Mouse (Mus musculus) c-Kit-positive CD71-positive TER-119-negative erythroid progenitor cells, embryonic 14.5 days (primary cell): Measurements from ENCODE around the gene Fry.

ENCODE experiments used
- DNase-seq: peaks from one replicate; pipeline ENCODE4 v3.0.0-alpha.2; 2013; ENCODE audit warnings: low read depth

Fry gene

GRCm38 (mm10) chr5:150275314-150275713 lies 156.9 kb downstream of the Fry start:
- DNase-seq, result no peak

- no peak for DNase-seq
These were observed 158.2 kb downstream of the Fry start for GRCm38 (mm10) chr5:150276611-150277010.

- DNase-seq, result no peak
These were observed 160.9 kb downstream of the Fry start for GRCm38 (mm10) chr5:150279387-150279786.

DNA sequence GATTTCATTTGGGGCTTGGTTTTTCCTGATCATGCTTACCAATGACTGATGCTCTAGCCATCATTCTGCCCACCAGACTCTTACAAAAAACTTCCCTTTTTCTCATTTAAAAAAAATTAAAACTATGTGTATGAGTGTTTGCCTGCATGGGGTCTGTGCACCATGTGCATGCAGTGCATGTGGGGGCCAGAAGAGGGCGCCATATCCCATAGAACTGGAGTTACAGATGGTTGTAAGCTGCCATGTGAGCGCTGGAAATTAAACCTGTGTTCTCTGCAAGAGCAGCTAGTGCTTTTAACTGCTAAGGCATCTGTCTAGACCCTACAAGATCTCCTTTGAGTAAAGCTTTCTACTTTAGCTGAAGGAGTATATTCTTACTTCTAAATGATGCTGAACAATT lies 162.6 kb downstream of the Fry start:
- DNase-seq, result no peak

DNA sequence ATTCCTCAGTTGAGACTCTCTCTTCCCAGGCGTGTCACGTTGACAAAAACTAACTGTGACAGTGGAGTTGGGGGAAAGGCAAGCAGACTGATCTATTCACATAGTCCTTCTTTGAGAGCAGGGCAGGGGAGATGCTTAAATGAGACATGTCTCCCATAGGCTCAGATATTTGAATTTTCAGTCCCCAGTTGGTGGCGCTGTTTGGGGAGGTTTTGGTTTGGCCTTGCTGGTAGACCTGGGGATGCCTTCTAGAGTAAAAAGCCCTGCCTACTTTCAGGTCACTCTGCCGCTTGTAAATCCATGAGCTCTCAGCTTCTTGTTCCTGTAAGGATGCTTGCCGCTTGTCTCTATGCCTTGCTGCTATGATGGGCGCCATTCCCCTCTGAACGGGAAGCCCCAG lies 163.6 kb downstream of the Fry start:
- DNase-seq, result no peak

- no peak for DNase-seq
These were observed 169.5 kb downstream of the Fry start for GRCm38 (mm10) chr5:150287949-150288348.

DNA sequence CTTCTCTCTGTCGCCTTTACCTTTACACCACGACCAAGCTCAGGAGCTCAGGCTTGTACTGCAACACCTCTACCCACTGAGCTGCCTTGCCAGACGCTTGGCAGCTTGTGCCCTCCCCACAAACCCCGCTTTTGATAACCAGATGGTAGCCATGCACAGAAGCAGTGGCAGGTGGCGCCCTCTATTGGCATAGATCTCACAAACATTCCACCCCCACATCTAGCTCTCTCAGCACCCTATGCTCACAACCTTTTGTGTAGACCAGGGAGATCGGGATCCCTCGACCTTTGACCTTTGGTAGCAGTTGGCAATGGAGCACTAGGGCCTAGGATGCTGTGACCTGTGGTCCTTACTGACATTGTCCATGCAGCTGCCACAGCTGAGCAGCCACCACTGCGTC lies 171.2 kb downstream of the Fry start:
- peak; percentile 3 for DNase-seq

DNA sequence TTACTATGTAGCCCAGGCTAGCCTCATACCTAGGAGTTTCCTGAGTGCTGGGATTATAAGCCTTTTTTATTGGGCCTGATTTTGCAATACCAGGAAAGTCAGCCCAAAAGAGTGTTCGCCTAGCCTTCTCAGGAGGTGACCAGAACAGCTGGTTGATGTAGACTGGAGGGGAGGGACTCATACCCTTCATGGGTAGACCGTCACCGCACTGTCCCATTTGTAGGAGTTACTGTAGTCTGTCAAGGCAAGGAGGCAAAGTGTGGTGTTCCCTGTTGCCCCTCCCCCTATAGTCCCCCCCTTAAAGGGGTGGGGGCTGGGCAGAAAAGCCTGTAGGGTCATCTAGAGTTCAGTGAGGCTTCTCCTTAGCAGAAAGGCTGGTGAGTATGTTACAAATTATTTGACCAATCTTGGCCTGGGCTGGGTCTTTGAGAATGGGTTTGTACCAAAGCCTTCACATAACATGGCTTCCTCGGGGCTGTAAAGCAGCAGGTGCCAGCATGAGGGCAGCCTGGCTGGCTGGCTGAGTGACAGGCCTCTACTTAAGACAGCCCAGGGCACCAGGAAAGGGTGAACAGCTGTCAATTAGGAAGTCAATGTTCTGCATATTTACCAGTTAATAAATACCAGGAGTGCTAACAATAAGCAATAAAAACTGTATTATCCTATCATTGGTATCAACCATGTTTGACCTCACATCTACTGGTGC lies 172.2 kb downstream of the Fry start:
- DNase-seq, result no peak

DNA sequence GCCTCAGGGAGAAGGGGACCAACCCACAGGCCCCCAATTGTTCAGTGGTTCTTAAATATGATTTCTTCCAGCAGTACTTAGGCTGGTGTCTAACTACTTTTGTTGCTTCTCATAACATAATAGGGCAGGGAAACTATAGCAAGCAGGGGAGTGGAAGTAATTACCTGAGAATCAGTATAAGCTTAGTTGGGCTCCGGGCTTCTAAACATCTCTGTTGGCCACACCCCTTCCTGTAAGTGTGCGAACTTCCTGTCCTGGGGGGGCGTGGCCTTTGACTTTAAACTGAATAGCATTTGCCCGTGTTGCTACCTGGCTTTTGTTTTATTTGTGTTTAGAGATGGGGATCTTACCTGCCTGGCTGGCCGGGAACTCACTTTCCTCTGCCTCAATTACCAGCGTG lies 172.8 kb downstream of the Fry start:
- no peak for DNase-seq

DNA sequence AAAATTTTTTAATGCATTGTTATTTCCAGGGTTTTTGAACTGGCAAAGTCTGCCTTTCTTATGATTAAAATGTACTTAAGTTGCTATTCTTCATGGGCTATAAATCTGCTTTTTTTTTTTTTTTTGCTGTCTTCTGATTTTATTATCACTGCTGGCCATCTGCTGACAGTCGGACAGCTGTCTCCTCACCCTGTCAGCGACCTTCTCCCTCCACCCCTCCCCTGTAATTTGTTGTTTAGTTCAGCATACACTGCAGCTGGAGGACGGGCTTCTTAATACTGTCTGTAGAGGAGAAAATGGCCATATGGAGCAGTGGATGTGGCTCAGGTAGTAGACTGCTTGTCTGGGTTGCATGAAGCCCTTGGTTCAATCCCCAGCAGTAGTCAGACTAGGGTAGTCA lies 173.7 kb downstream of the Fry start:
- no peak for DNase-seq

DNA sequence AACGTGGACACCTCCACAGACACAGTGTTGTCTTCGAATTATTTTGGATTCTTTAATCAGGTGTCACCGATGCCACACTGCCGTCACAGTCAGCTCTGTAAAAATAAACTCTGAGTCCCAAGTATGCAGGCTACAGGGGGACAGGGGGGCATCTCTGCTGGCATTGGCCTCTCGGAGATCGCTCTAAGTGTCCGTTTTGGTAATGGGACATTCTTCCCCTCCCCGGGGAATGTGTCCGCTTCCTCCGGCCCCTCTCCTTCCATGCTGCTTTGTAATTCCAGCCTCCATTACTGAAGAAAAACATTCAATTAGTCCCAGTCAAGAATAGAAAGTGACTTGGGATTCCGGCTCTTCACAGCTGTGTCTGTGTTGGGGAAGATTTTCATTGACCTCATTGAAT lies 175.9 kb downstream of the Fry start:
- DNase-seq, result no peak

- no peak for DNase-seq
These were observed 176.7 kb downstream of the Fry start for GRCm38 (mm10) chr5:150295096-150295495.

GRCm38 (mm10) chr5:150298969-150299368 lies 180.5 kb downstream of the Fry start:
- DNase-seq, result no peak

DNA sequence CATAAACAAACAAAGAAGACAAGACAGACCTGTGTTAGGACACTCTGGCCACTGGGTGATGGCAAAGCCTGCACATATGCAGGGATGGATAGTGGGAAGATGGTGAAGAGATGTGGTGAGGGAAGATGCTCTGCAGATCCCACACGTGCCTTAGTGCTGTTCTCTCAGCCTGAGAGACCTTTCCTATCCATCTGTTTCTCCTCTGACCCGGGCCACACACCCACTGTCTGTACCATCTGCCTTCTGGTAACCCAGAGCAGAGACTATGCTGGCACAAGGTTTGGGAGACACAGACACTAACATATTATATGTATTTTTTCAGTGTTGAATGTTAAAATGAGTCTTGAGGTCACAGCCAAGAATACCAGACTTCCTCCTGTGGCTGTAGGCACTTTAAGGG lies 183.7 kb downstream of the Fry start:
- no peak for DNase-seq

DNA sequence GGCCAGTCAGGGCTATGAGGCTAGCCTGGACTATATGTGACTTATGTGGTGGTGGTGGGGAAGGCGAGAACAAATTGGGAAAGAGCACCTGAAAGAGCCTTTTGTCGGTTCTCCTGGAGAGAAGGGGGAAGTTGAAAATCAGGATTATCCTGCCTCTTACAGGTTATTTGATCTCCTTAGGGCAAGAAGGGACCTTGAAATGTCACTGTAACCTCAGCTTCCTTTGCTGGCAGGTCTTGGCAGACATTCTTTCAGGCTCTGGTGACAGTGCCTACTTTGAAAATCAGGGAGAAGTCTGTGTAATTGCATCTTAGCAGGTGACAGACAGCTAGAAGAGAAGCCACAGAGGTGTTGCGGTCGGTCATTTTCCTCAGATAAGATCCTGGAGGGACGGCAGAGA lies 184.6 kb downstream of the Fry start:
- no peak for DNase-seq

GRCm38 (mm10) chr5:150306497-150306896 lies 188.1 kb downstream of the Fry start:
- no peak for DNase-seq

DNA sequence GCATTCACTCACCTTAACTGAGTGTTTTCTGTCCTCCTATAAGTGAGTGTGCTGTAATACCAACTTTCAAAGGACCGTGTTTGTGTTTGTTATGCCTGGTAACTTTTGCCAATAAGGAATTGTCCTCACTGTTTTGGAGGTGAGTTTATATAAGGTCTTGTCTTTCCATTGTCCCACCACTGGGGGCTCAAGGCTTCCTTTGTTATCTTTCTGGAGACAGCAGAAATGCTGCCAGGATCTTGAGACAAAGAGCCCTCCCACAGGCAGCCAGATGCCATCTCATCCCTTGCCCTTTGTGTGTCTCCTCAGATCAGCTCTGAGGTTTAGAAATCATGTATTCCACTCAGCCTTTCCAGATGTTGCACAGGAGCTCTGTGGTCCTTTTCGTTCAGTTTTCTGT lies 194.8 kb downstream of the Fry start:
- DNase-seq, result no peak

DNA sequence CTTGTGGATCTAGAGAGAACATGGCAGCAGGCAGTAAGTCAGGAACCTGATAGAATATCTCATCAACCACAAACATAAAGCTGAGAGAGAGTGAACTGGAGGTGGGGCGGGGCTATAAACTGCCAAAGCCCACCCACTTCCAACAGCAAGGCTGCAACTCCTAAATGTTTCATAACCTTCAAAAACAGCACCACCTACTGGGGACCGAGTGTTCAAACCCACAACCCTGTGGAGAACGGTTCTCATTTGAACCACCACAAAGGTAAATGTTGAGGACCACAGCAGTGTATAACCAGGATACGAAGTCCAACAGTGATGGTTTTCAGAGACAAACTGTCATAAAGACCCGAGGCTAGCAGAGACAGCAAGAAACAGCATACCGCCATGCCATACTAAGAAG lies 196.1 kb downstream of the Fry start:
- no peak for DNase-seq

DNA sequence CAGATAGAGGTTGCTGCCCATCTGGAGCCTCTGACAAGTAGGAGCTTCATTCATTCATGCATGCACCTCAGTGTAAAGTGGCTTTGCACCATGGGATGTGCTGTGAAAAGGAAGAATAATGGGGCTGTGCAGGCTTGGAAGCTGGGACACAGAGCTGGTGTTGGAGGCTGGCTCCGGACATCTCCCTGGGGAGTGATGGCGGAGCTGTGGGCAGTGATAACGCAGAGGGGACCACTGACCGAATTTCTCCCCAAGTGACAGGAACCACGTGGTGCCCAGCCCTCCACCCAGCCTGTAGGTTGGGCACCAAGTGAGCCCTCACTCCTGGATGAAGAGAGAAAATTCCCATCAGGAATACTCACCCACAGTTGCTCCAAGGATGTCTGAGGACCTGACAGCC lies 207.0 kb downstream of the Fry start:
- no peak for DNase-seq

DNA sequence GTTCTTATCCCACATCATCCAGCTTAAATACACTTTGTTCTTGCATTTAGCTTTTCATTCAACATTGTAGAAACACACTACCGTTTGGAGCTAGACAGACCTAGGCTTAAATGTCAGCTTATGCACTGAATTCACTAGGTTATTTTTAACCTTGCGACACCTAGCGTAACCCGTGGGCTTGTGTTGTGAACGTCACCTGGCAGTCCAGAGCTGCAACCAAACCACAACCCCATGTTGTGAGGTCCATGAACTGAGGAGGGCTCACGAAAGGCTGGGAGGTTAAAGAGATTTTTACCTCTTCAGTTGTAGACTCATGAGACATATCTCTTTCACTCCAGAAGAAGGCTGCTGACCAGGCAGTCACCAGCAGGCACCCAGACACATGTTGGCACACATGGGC lies 210.2 kb downstream of the Fry start:
- DNase-seq, result no peak

- no peak for DNase-seq
These were observed 213.4 kb downstream of the Fry start for GRCm38 (mm10) chr5:150331821-150332220.

DNA sequence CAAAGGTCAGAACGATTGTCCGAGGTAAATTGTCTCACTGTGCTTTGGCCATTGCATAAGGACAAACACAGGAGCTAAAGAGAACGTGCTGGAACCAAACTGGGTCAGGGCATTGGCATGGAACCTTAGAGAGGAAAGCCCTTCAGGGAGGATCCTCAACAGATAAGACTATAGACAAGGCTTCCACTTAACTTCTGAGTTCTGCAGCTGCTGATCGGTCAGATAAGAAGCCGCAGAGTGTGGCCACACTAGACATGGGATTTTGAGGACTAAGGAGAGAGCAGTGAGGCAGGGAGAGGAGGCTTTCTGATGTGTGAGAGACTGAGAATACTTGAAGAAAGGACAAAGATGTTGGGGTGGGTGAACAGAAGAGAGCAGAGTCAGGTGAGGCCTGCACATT lies 214.4 kb downstream of the Fry start:
- peak; percentile 28 for DNase-seq

DNA sequence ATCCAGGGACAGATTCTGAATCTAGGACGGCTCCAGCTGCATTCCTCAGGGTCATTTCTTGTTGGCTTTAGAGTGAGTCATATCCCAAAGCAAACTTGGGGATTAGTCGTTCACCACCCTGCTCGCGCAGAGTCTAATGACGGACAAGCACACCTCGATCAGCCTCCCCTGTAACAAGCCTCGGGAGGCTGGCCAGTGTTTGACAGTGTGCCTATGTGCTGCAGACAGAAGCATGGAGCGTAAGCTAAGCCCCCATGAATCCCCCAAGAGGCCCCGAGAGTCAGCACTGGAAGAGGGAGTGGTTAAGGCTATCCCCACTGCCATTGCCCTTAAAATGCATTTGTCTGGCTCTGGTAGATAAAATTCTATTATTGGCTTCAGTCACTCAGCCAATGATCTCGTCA lies 214.9 kb downstream of the Fry start:
- DNase-seq, result peak; percentile 31

- no peak for DNase-seq
These were observed 218.0 kb downstream of the Fry start for GRCm38 (mm10) chr5:150336451-150336850.

DNA sequence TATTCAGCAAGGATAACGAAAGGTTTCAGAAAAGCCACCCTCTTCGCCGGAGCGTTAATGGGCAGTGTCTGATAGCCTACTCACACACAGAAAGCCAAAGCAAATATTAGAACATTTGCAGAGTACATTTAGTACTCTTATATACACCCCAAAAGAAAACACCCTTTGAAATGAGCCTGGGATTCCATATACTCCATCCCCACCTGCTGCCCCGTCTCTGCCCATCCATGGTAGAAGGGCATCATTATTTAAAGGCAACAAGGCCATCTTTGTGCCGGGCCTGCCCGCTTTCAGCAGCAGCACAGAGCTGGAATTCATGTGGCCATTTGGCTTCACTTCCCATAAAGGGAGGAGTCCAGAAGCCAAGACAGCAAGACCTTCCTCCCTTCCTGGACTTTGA lies 219.3 kb downstream of the Fry start:
- no peak for DNase-seq
